Mouse (Mus musculus) kidney, postnatal 0 days (tissue): ENCODE data around the gene Zan. TPM values are rescaled to one million over a fixed set of nuclear protein-coding genes. Genes with fewer than 3 reads are reported as not detected.

Experiments used
- ATAC-seq: fragments of 200-750 bp; cut with Nextera tagmentation; replicated peaks from 2 replicates; pipeline ENCODE4 v1.8.0; 2017; ENCODE audit warnings: low read depth, moderate number of reproducible peaks, moderate TSS enrichment, moderate library complexity; ENCODE audit not compliant: low FRiP score
- DNase-seq: peaks from one replicate; pipeline ENCODE4 v3.0.0-alpha.2; 2016; ENCODE audit warnings: low spot score
- H3K27ac ChIP-seq: fragments of 300-500 bp; sonication (generic); 2 replicates; pipeline ENCODE4 v1.5.1; 2014; ENCODE audit warnings: mild to moderate bottlenecking
- H3K27me3 ChIP-seq: fragments of 300-500 bp; sonication (generic); 2 replicates; pipeline ENCODE4 v1.6.1; 2014; ENCODE audit warnings: low read length, mixed read lengths; ENCODE audit not compliant: insufficient read depth
- H3K36me3 ChIP-seq: fragments of 300-500 bp; sonication (generic); 2 replicates; pipeline ENCODE4 v1.6.1; 2014; ENCODE audit warnings: low read length, mixed read lengths; ENCODE audit not compliant: insufficient read depth
- H3K4me1 ChIP-seq: fragments of 300-500 bp; sonication (generic); replicated peaks from 2 replicates; pipeline ENCODE4 v1.6.1; 2014; ENCODE audit warnings: antibody characterized with exemption, low read length, mixed read lengths; ENCODE audit not compliant: insufficient read depth
- H3K4me2 ChIP-seq: fragments of 300-500 bp; sonication (generic); 2 replicates; pipeline ENCODE4 v1.6.1; 2014; ENCODE audit warnings: mild to moderate bottlenecking, low read length, moderate library complexity, mixed read lengths
- H3K4me3 ChIP-seq: fragments of 300-500 bp; sonication (generic); replicated peaks from 2 replicates; pipeline ENCODE4 v1.5.1; 2014; ENCODE audit warnings: low read depth, low read length
- H3K9ac ChIP-seq: fragments of 300-500 bp; sonication (generic); 2 replicates; pipeline ENCODE4 v1.6.1; 2014; ENCODE audit warnings: low read depth, low read length
- H3K9me3 ChIP-seq: fragments of 300-500 bp; sonication (generic); replicated peaks from 2 replicates; pipeline ENCODE4 v1.6.1; 2016; ENCODE audit warnings: low read length, inconsistent platforms, mixed read lengths
- CTCF ChIP-seq: IDR thresholded peaks from 2 replicates; pipeline ENCODE4 v1.5.1; 2016; ENCODE audit warnings: antibody characterized with exemption, low read depth, mild to moderate bottlenecking, moderate library complexity
- WGBS: fragments of 180-500 bp; shearing (Covaris S2); extraction: QIAGEN DNeasy Blood & Tissue Kit; methylation state at CpG from one replicate; pipeline ENCODE4 v1.1.7; 2014; 5-methylcytosine and 5-hydroxymethylcytosine counted together
- polyA plus RNA-seq: library from polyadenylated mRNA; unstranded; fragments of >200 nt; fragmentation: Nextera tagmentation; extraction: Ambion mirVana; gene quantifications from 2 replicates; pipeline ENCODE4 v1.2.1, GENCODE M21; 2015

Gene Zan
- polyA plus RNA-seq, 1 experiment from 2014 or later: 0.16 TPM

- TF ChIP-seq CTCF: no peak
- 2% methylated on average over 33 of the region's 33 CpGs for WGBS
- DNase-seq: peak; percentile 80
- ATAC-seq: peak; percentile 14; the same call in 1 of the 2 replicates
- Histone ChIP-seq H3K4me1 (peaks cover 33% of the 10 kb centered on the region), H3K4me3 (peak overlapping the region; percentile 90), H3K36me3 (0 out of 2 replicates have a peak, but pooled peaks cover 3% of the 10 kb centered on the region), H3K9ac (peak overlapping the region; percentile 61), H3K27ac (peak overlapping the region; percentile 98), H3K27me3 (no peaks in the 10 kb centered on the region), H3K4me2 (peak overlapping the region; percentile 76), H3K9me3 (no peaks in the 10 kb centered on the region)
Observed at GRCm38 (mm10) chr5:137348482-137349383, 128.1 kb downstream of the Zan start.

- H3K36me3 ChIP-seq: no peaks in the 10 kb centered on the region
- TF ChIP-seq CTCF: no peak
- ATAC-seq (no peak), DNase-seq (peak; percentile 64)
- no peak overlapping the region for H3K9ac ChIP-seq
- peaks cover 33% of the 10 kb centered on the region for H3K4me1 ChIP-seq
- H3K27ac ChIP-seq: peak overlapping the region; percentile 98
- 1% methylated on average over 7 of the region's 7 CpGs for WGBS
- H3K4me2 ChIP-seq: peak overlapping the region; percentile 76
- no peaks in the 10 kb centered on the region for H3K27me3 ChIP-seq
- no peaks in the 10 kb centered on the region for H3K9me3 ChIP-seq
- H3K4me3 ChIP-seq: no peak overlapping the region
Observed at GRCm38 (mm10) chr5:137347856-137348255, 129.0 kb downstream of the Zan start.

GRCm38 (mm10) chr5:137346983-137347382 is 129.9 kb downstream of the Zan start:
- Histone ChIP-seq H3K27ac (peak overlapping the region; percentile 83; the same call in 1 of the 2 replicates), H3K4me2 (no peak overlapping the region), H3K4me3 (no peak overlapping the region), H3K9ac (no peak overlapping the region), H3K9me3 (no peaks in the 10 kb centered on the region), H3K36me3 (no peaks in the 10 kb centered on the region), H3K27me3 (no peaks in the 10 kb centered on the region), H3K4me1 (peaks cover 25% of the 10 kb centered on the region)
- ATAC-seq (no peak), DNase-seq (no peak)
- 78% methylated on average over 4 of the region's 4 CpGs for WGBS
- no peak for TF ChIP-seq CTCF

GRCm38 (mm10) chr5:137346388-137346787 is 130.5 kb downstream of the Zan start:
- H3K27me3 ChIP-seq: no peaks in the 10 kb centered on the region
- DNase-seq (no peak), ATAC-seq (no peak)
- no peak overlapping the region for H3K4me3 ChIP-seq
- TF ChIP-seq CTCF: no peak
- peak overlapping the region; percentile 7; the same call in 1 of the 2 replicates for H3K4me2 ChIP-seq
- 65% methylated on average over 1 of the region's 1 CpGs for WGBS
- H3K36me3 ChIP-seq: no peaks in the 10 kb centered on the region
- H3K27ac ChIP-seq: peak overlapping the region; percentile 83
- H3K9ac ChIP-seq: no peak overlapping the region
- H3K9me3 ChIP-seq: no peaks in the 10 kb centered on the region
- H3K4me1 ChIP-seq: peaks cover 20% of the 10 kb centered on the region

- DNase-seq (peak; percentile 78), ATAC-seq (peak; percentile 18; the same call in 1 of the 2 replicates)
- H3K4me1 ChIP-seq: peaks cover 20% of the 10 kb centered on the region
- no peaks in the 10 kb centered on the region for H3K36me3 ChIP-seq
- peak overlapping the region; percentile 83 for H3K27ac ChIP-seq
- 13% methylated on average over 9 of the region's 9 CpGs for WGBS
- peak overlapping the region; percentile 7; the same call in 1 of the 2 replicates for H3K4me2 ChIP-seq
- no peak overlapping the region for H3K4me3 ChIP-seq
- H3K9me3 ChIP-seq: no peaks in the 10 kb centered on the region
- H3K27me3 ChIP-seq: no peaks in the 10 kb centered on the region
- no peak for TF ChIP-seq CTCF
- H3K9ac ChIP-seq: no peak overlapping the region
Observed at GRCm38 (mm10) chr5:137345821-137346220, 131.0 kb downstream of the Zan start.

GRCm38 (mm10) chr5:137343869-137344268 is 133.0 kb downstream of the Zan start:
- no peak overlapping the region for H3K4me3 ChIP-seq
- no peaks in the 10 kb centered on the region for H3K27me3 ChIP-seq
- H3K27ac ChIP-seq: no peak overlapping the region
- ATAC-seq (no peak), DNase-seq (no peak)
- H3K9ac ChIP-seq: no peak overlapping the region
- peaks cover 24% of the 10 kb centered on the region for H3K4me1 ChIP-seq
- peak; percentile 26; the same call in 1 of the 2 replicates for TF ChIP-seq CTCF
- no peaks in the 10 kb centered on the region for H3K9me3 ChIP-seq
- no peak overlapping the region for H3K4me2 ChIP-seq
- no peaks in the 10 kb centered on the region for H3K36me3 ChIP-seq
